Mouse (Mus musculus) myocyte (in vitro differentiated cells): ENCODE measurements around the gene Polr2l.

Source experiments
- E2F4 ChIP-seq: IDR thresholded peaks from one replicate; pipeline ENCODE4 v1.6.1; 2011; ENCODE audit warnings: mild to moderate bottlenecking, control low read depth, moderate library complexity; ENCODE audit not compliant: insufficient read depth
- MAX ChIP-seq: IDR thresholded peaks from one replicate; pipeline ENCODE4 v1.6.1; 2011; ENCODE audit warnings: low read depth, mild to moderate bottlenecking, control low read depth
- MYOG ChIP-seq, 3 experiments: IDR thresholded peaks; one replicate each; pipeline ENCODE4 v1.6.1; 2011; ENCODE audit warnings: control low read depth in 2 of 3, low read depth in 2 of 3, mild to moderate bottlenecking in 2 of 3; ENCODE audit not compliant: insufficient read length in 2 of 3, control insufficient read depth in 1 of 3, insufficient read depth in 1 of 3
- POLR2A ChIP-seq: IDR thresholded peaks from one replicate; pipeline ENCODE4 v1.6.1; 2011; ENCODE audit warnings: low read depth, mild to moderate bottlenecking, control low read depth, moderate library complexity; ENCODE audit not compliant: insufficient read length
- REST ChIP-seq: IDR thresholded peaks from one replicate; pipeline ENCODE4 v1.6.1; 2011; ENCODE audit warnings: mild to moderate bottlenecking, control low read depth, moderate library complexity; ENCODE audit not compliant: insufficient read depth, insufficient read length

DNA sequence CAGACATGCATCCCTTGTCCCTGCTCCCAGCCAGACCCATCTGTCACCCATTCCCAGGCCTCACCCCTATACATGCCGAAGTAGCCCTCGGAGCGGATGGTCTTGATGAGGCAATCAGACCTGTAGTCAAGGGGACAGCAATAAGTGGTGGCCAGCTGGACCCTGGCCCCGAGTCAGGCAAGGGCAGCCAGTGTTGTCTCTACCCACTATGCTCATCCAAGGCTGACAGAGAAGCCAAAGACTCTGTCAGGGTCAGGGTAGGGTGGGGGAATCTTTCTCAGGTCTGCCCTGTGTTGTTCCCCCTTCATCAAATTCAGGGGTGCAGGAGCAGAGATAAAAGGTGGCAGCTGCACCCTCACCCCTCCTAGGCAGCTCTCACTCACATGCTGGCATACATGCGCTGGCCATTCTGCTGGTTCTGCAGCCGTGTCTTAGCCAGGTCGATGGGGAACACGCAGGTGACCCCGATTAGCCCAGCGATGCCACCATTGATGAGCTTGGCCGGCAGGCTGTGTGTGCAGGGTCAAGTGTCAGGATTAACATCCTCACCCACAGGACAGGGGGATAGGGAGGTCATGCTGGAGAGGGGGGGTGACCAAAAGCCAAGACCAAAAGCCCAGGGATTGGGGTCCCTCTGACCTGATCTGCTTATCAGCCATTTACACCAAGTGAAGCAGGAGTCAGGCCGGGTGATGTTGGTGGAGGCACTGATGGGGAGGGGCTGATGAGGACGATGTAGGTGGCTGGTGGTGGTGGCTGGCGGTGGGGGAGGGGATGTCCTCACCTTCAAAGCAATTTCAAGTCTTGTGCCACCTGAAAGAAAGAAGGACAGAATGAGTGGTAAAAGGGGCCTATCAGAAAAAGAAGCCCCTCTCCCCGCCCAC is 41.2 kb downstream of the Polr2l start:
- TF ChIP-seq MAX: no peak
- TF ChIP-seq POLR2A: no peak
- no peak for TF ChIP-seq MYOG (IDR thresholded peaks at IDR 0.05; ENCODE audit: control insufficient read depth in 1 of 3, insufficient read depth in 1 of 3, insufficient read length in 2 of 3, low read depth in 2 of 3)
- no peak for TF ChIP-seq E2F4
- TF ChIP-seq REST: no peak
